Mouse (Mus musculus) frontal cortex, adult (tissue): ENCODE results near the gene Srpx.
A peak's percentile ranks its signal among the peaks of the same experiment; 100 is the strongest.

Experiments used
- ATAC-seq: cut with Nextera tagmentation; 2 replicates; pipeline ENCODE4 v1.9.2; 2017; ENCODE audit warnings: mild to moderate bottlenecking, moderate library complexity, mixed read lengths; ENCODE audit not compliant: low TSS enrichment

Srpx gene

GRCm38 (mm10) chrX:10117065-10117719, at the start of gene Srpx:
Srpx (minus strand) TSS chrX:10117709.
- no peak for ATAC-seq

- no peak for ATAC-seq
Measured at GRCm38 (mm10) chrX:10152390-10152789, 34.9 kb upstream of the Srpx start.

- ATAC-seq = peak; percentile 100
Measured at GRCm38 (mm10) chrX:10115780-10116179, 1.7 kb downstream of the Srpx start.

GRCm38 (mm10) chrX:10110736-10111135, 6.8 kb downstream of the Srpx start:
- ATAC-seq = no peak

- no peak for ATAC-seq
Measured at GRCm38 (mm10) chrX:10108558-10108957, 9.0 kb downstream of the Srpx start.

GRCm38 (mm10) chrX:10105475-10105874, 12.0 kb downstream of the Srpx start:
- peak; percentile 38; the same call in 1 of the 2 replicates for ATAC-seq

GRCm38 (mm10) chrX:10102739-10103138, 14.8 kb downstream of the Srpx start:
- no peak for ATAC-seq

GRCm38 (mm10) chrX:10095797-10096196, 21.7 kb downstream of the Srpx start:
- no peak for ATAC-seq

- ATAC-seq = no peak
Measured at GRCm38 (mm10) chrX:10080385-10080784, 37.1 kb downstream of the Srpx start.

- no peak for ATAC-seq
Measured at GRCm38 (mm10) chrX:10079981-10080380, 37.5 kb downstream of the Srpx start.

- peak; percentile 91 for ATAC-seq
Measured at GRCm38 (mm10) chrX:10073966-10074365, 43.5 kb downstream of the Srpx start.

GRCm38 (mm10) chrX:10071529-10071928, 46.0 kb downstream of the Srpx start:
- no peak for ATAC-seq

- ATAC-seq = peak; percentile 98
Measured at GRCm38 (mm10) chrX:10070689-10071088, 46.8 kb downstream of the Srpx start.

GRCm38 (mm10) chrX:10069405-10069804, 48.1 kb downstream of the Srpx start:
- no peak for ATAC-seq

- ATAC-seq = peak; percentile 70
Measured at GRCm38 (mm10) chrX:10063781-10064180, 53.7 kb downstream of the Srpx start.

GRCm38 (mm10) chrX:10063361-10063760, 54.1 kb downstream of the Srpx start:
- ATAC-seq = peak; percentile 65; the same call in 1 of the 2 replicates

- ATAC-seq = no peak
Measured at GRCm38 (mm10) chrX:10062201-10062600, 55.3 kb downstream of the Srpx start.

GRCm38 (mm10) chrX:10034666-10035065, 82.8 kb downstream of the Srpx start:
- no peak for ATAC-seq

GRCm38 (mm10) chrX:10010202-10010601, 107.3 kb downstream of the Srpx start:
- ATAC-seq = no peak

GRCm38 (mm10) chrX:10007675-10008270, 109.7 kb downstream of the Srpx start:
- no peak for ATAC-seq

- ATAC-seq = no peak
Measured at GRCm38 (mm10) chrX:10005946-10006345, 111.6 kb downstream of the Srpx start.

- ATAC-seq = no peak
Measured at GRCm38 (mm10) chrX:10000718-10001117, 116.8 kb downstream of the Srpx start.
